Mouse (Mus musculus) liver, embryonic 14.5 days (tissue): ENCODE measurements at regions not wholly inside any gene's neighbourhood (a gene's known extent, or its start where the extent isn't known, plus 50 kb on each side); places are given as distances from the start of the nearest gene placed in this dataset.

Experiments used
- ATAC-seq: fragments of 200-750 bp; cut with Nextera tagmentation; 2 replicates; pipeline ENCODE4 v1.8.0; 2017; ENCODE audit warnings: moderate number of reproducible peaks, mild to moderate bottlenecking, moderate library complexity; ENCODE audit not compliant: insufficient read depth
- DNase-seq, 3 experiments: peaks; one replicate each; pipeline ENCODE4 v3.0.0-alpha.2; 2012 to 2013; ENCODE audit warnings: low read depth in 3 of 3, low spot score in 3 of 3
- H3K27ac ChIP-seq: fragments of 300-500 bp; sonication (generic); 2 replicates; pipeline ENCODE4 v1.5.1; 2014; ENCODE audit warnings: moderate library complexity, mild to moderate bottlenecking, control low read depth, inconsistent platforms
- H3K27me3 ChIP-seq: fragments of 300-500 bp; sonication (generic); 2 replicates; pipeline ENCODE4 v1.6.1; 2014; ENCODE audit warnings: mild to moderate bottlenecking, low read length, moderate library complexity; ENCODE audit not compliant: control insufficient read depth, insufficient read depth
- H3K36me3 ChIP-seq: fragments of 300-500 bp; sonication (generic); replicated peaks from 2 replicates; pipeline ENCODE4 v1.6.1; 2014; ENCODE audit warnings: low read depth; ENCODE audit not compliant: control insufficient read depth, insufficient read depth
- H3K4me1 ChIP-seq, 2 experiments: fragments of 200-500 bp in 1 of 2; fragments of 300-500 bp in 1 of 2; sonication (generic) in 1 of 2; replicated peaks; 2 replicates each; pipeline ENCODE4 v1.6.1; 2012 to 2014; ENCODE audit warnings: antibody characterized with exemption in 1 of 2, inconsistent platforms in 1 of 2, low read length in 1 of 2; ENCODE audit not compliant: control insufficient read depth in 2 of 2, insufficient read depth in 2 of 2
- H3K4me2 ChIP-seq: fragments of 300-500 bp; sonication (generic); 2 replicates; pipeline ENCODE4 v1.6.1; 2014; ENCODE audit warnings: low read depth, mild to moderate bottlenecking, control low read depth, moderate library complexity
- H3K4me3 ChIP-seq, 2 experiments: fragments of 200-500 bp in 1 of 2; fragments of 300-500 bp in 1 of 2; sonication (generic) in 1 of 2; 2 replicates each; pipeline ENCODE4 v1.5.1; 2012 to 2014; ENCODE audit warnings: low read depth in 2 of 2, low read length in 2 of 2, mild to moderate bottlenecking in 2 of 2, control low read depth in 1 of 2, inconsistent platforms in 1 of 2, moderate library complexity in 1 of 2; ENCODE audit not compliant: insufficient read depth in 1 of 2
- H3K9ac ChIP-seq: fragments of 300-500 bp; sonication (generic); replicated peaks from 2 replicates; pipeline ENCODE4 v1.6.1; 2014; ENCODE audit warnings: mild to moderate bottlenecking, control low read depth, moderate library complexity
- H3K9me3 ChIP-seq: fragments of 300-500 bp; sonication (generic); 2 replicates; pipeline ENCODE4 v1.6.1; 2016; ENCODE audit warnings: low read length, mixed read lengths; ENCODE audit not compliant: control insufficient read depth
- CTCF ChIP-seq: IDR thresholded peaks from 2 replicates; pipeline ENCODE4 v1.5.1; 2016; ENCODE audit warnings: antibody characterized with exemption, low read depth, control low read depth
- EP300 ChIP-seq: IDR thresholded peaks from 2 replicates; pipeline ENCODE4 v1.6.1; 2016; ENCODE audit warnings: antibody characterized with exemption, low read depth
- WGBS: fragments of 180-500 bp; shearing (Covaris S2); extraction: QIAGEN DNeasy Blood & Tissue Kit; methylation state at CpG from one replicate; pipeline ENCODE4 v1.1.7; 2014; ENCODE audit not compliant: insufficient replicate concordance; 5-methylcytosine and 5-hydroxymethylcytosine counted together

GRCm38 (mm10) chr8:96230412-96230811, 342.1 kb upstream of the Got2 start:
- H3K9ac ChIP-seq, result no peak overlapping the region
- no peak overlapping the region for H3K4me2 ChIP-seq
- no peaks in the 10 kb centered on the region for H3K36me3 ChIP-seq
- ATAC-seq (no peak), DNase-seq (no peak)
- TF ChIP-seq EP300 (no peak), CTCF (peak; percentile 26; the same call in 1 of the 2 replicates)
- no peaks in the 10 kb centered on the region for H3K4me1 ChIP-seq
- H3K9me3 ChIP-seq, result no peaks in the 10 kb centered on the region
- H3K27ac ChIP-seq, result no peak overlapping the region
- 23% methylated on average over 4 of the region's 4 CpGs for WGBS
- H3K27me3 ChIP-seq, result no peaks in the 10 kb centered on the region
- no peak overlapping the region for H3K4me3 ChIP-seq
